Mouse (Mus musculus): ENCODE results near the gene Nfib. TPM values are rescaled to one million over a fixed set of nuclear protein-coding genes. Genes with fewer than 3 reads are reported as not detected.

Gene Nfib
- polyA plus RNA-seq, 1 experiment from 2014 or later: 58.4 TPM

DNA sequence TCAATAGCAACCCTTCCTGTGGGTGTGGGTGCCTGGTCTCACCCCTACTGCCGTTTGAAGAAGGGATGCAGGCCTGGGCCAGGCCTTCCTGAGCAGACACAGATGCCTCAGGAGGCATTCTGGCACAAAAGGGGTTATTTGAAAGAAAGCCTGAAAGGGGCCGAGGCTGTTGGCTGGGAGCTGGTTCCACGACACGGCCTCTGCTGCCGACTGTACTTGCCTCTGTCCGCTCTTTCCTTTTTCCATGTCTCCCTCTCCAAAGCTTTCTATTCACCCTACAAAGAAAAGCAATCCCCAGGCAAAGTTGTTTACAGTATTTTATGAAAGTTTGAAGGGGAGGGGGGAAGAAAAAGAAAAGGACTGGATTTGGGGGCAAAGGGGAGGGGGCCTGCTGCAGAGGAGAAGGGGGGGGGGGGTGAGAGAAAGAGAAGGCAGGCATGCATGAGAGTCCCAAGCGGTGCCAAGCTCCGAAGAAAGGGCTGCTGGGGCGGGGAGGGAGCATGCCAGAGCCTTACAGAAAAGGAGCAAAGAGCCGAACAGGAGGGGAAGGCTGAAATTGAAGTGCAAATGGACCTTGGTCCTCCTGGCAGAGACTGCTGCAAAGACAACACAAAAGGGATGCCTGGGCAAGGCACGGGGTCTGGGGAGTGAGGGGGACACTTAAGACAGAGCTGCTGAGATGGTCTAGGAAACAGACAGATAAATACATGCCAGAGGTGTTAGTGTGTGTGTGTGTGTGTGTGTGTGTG is 172.9 kb downstream of the Nfib start:
- peak overlapping the region; percentile 34 for H3K4me2 ChIP-seq (replicated peaks)
- H3K27me3 ChIP-seq: peaks cover 38% of the 10 kb centered on the region
- no peak overlapping the region for H3K4me3 ChIP-seq (replicated peaks)
- H3K27ac ChIP-seq: peak overlapping the region; percentile 90
- peak; percentile 84 for ATAC-seq
- H3K4me1 ChIP-seq (replicated peaks): peaks cover 48% of the 10 kb centered on the region
- WGBS: 2% methylated on average over 11 of the region's 11 CpGs
- no peaks in the 10 kb centered on the region for H3K36me3 ChIP-seq
- H3K9me3 ChIP-seq: no peaks in the 10 kb centered on the region
- 0 out of 2 replicates have a peak overlapping the region, but pooled peaks have one; percentile 11 for H3K9ac ChIP-seq (replicated peaks)

DNA sequence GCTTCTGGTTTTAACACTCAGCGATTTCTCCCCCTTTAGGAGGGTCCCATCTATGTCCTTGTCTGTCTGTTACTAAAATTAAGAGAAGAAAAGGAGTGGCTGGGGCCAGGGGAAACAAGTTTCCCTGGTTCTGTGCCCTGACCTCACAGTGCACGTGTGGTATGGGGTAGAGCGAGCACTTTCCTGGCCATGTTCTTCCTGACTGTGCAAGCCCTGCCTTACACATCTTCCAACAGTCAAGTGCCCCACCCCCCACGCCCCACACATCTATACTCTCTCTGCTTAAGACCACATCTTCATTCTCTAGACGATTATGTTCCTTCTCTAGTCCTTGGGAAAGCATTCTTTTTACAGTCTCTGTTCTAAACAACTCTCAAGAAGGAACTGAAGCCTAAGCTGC is 173.6 kb downstream of the Nfib start:
- peak overlapping the region; percentile 34 for H3K4me2 ChIP-seq (replicated peaks)
- H3K4me1 ChIP-seq (replicated peaks): peaks cover 41% of the 10 kb centered on the region
- 39% methylated on average over 5 of the region's 5 CpGs for WGBS
- H3K4me3 ChIP-seq (replicated peaks): no peak overlapping the region
- peak; percentile 49 for ATAC-seq
- no peak overlapping the region for H3K9ac ChIP-seq (replicated peaks)
- H3K27ac ChIP-seq: peak overlapping the region; percentile 90
- H3K9me3 ChIP-seq: no peaks in the 10 kb centered on the region
- peaks cover 31% of the 10 kb centered on the region for H3K27me3 ChIP-seq
- H3K36me3 ChIP-seq: no peaks in the 10 kb centered on the region

DNA sequence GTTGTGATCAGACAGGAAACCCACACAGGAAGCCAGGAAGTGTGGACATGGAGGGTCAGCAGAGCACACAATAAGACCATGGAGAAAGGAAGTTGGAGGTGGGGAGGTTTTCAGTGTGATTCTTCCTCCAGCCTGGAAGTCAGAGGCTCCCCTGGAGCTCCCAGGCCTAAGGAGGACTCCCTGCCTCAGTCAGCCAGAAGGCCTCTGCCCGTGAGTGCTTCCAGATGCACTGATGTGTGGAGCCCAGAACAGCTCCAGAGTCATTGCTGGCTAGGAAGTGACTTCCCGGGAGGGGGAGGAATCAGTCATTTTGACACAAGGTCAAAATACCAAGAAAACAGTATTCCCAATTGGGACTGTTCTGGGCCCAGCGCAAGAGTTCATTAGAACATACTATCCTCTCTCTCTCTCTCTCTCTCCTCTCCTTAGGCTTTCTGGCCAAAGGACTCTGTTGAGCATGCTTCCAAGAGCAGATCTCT is 174.6 kb downstream of the Nfib start:
- Histone ChIP-seq H3K9ac (replicated peaks) (no peak overlapping the region), H3K27me3 (peaks cover 21% of the 10 kb centered on the region), H3K9me3 (no peaks in the 10 kb centered on the region), H3K27ac (peak overlapping the region; percentile 90), H3K4me1 (replicated peaks) (peaks cover 31% of the 10 kb centered on the region), H3K4me2 (replicated peaks) (no peak overlapping the region), H3K4me3 (replicated peaks) (no peak overlapping the region), H3K36me3 (no peaks in the 10 kb centered on the region)
- ATAC-seq: no peak
- WGBS: 71% methylated on average over 3 of the region's 3 CpGs

GRCm38 (mm10) chr4:82528978-82529377 is 176.6 kb downstream of the Nfib start:
- no peak for ATAC-seq
- WGBS: 77% methylated on average over 2 of the region's 2 CpGs
- no peaks in the 10 kb centered on the region for H3K36me3 ChIP-seq
- peaks cover 25% of the 10 kb centered on the region for H3K4me1 ChIP-seq (replicated peaks)
- peaks cover 2% of the 10 kb centered on the region; the same call in 1 of the 2 replicates for H3K27me3 ChIP-seq
- no peaks in the 10 kb centered on the region for H3K9me3 ChIP-seq
- no peak overlapping the region for H3K27ac ChIP-seq
- no peak overlapping the region for H3K4me2 ChIP-seq (replicated peaks)
- H3K9ac ChIP-seq (replicated peaks): no peak overlapping the region
- no peak overlapping the region for H3K4me3 ChIP-seq (replicated peaks)

- no peaks in the 10 kb centered on the region for H3K27me3 ChIP-seq
- 85% methylated on average over 4 of the region's 4 CpGs for WGBS
- peaks cover 5% of the 10 kb centered on the region; the same call in 1 of the 2 replicates for H3K4me1 ChIP-seq (replicated peaks)
- H3K4me3 ChIP-seq (replicated peaks): no peak overlapping the region
- H3K36me3 ChIP-seq: no peaks in the 10 kb centered on the region
- peak; percentile 68 for ATAC-seq
- H3K27ac ChIP-seq: no peak overlapping the region
- H3K9ac ChIP-seq (replicated peaks): no peak overlapping the region
- no peaks in the 10 kb centered on the region for H3K9me3 ChIP-seq
- no peak overlapping the region for H3K4me2 ChIP-seq (replicated peaks)
Measured at GRCm38 (mm10) chr4:82519935-82520334, 185.6 kb downstream of the Nfib start.

GRCm38 (mm10) chr4:82518132-82518531 is 187.4 kb downstream of the Nfib start:
- 87% methylated on average over 1 of the region's 1 CpGs for WGBS
- H3K9me3 ChIP-seq: no peaks in the 10 kb centered on the region
- ATAC-seq: no peak
- H3K4me1 ChIP-seq (replicated peaks): peaks cover 9% of the 10 kb centered on the region; the same call in 1 of the 2 replicates
- no peak overlapping the region for H3K27ac ChIP-seq
- no peaks in the 10 kb centered on the region for H3K36me3 ChIP-seq
- H3K27me3 ChIP-seq: no peaks in the 10 kb centered on the region
- H3K4me2 ChIP-seq (replicated peaks): no peak overlapping the region
- no peak overlapping the region for H3K4me3 ChIP-seq (replicated peaks)
- no peak overlapping the region for H3K9ac ChIP-seq (replicated peaks)

DNA sequence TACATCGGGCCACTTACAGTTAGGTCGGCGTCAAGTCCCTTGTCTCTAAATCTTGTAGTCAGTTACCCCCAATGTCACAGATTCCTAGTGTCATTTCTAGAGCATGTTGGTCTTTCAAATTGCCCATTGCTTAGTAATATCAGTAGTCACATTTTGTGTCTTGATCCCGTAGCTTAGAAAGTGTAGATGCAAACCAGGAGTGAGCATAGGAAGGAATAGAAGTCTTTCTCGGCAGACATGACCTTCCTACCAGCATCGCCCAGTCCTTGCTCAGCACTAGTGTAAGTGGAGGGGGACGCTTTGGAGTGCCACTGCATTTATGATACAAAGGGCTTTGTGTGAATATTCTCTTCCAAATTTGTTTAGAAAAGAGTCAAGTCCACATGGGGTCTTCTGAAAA is 188.2 kb downstream of the Nfib start:
- no peak overlapping the region for H3K4me3 ChIP-seq (replicated peaks)
- no peak for ATAC-seq
- H3K9me3 ChIP-seq: no peaks in the 10 kb centered on the region
- H3K4me2 ChIP-seq (replicated peaks): no peak overlapping the region
- H3K27me3 ChIP-seq: no peaks in the 10 kb centered on the region
- no peak overlapping the region for H3K9ac ChIP-seq (replicated peaks)
- WGBS: 85% methylated on average over 7 of the region's 7 CpGs
- H3K27ac ChIP-seq: no peak overlapping the region
- no peaks in the 10 kb centered on the region for H3K36me3 ChIP-seq
- peaks cover 12% of the 10 kb centered on the region for H3K4me1 ChIP-seq (replicated peaks)

DNA sequence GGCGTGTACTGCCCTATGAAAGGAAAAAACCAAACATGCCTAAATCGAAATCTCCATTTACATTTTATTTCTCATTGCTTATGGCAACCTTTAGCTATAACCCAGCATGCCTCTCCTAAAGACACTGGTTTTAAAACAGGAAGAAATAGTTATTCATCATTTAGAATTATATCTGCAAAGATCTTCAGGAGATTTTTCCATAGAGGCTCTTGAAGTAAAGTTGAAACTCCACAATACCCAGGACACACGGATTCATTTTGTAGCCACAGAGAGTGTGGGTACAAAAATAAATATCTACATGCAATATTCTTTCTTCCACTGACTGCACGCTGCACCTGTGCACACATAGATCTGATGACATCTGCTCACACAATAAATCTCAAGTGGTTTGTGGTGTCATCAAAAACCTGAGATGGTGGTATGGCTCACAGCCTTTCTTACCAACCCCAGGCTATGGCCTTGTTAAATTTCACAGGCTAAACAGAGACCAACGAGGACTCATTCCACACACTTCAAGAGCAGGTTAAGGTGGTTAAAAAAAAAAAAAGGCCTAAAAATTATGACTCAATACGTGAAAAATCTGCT is 189.2 kb downstream of the Nfib start:
- Histone ChIP-seq H3K4me2 (replicated peaks) (no peak overlapping the region), H3K36me3 (no peaks in the 10 kb centered on the region)
- WGBS: 86% methylated on average over 6 of the region's 6 CpGs

GRCm38 (mm10) chr4:82514921-82515320 is 190.6 kb downstream of the Nfib start:
- no peak overlapping the region for H3K4me3 ChIP-seq (replicated peaks)
- peaks cover 28% of the 10 kb centered on the region for H3K4me1 ChIP-seq (replicated peaks)
- no peak overlapping the region for H3K27ac ChIP-seq
- no peak for ATAC-seq
- H3K9ac ChIP-seq (replicated peaks): no peak overlapping the region
- no peak overlapping the region; the same call in 1 of the 2 replicates for H3K4me2 ChIP-seq (replicated peaks)
- no peaks in the 10 kb centered on the region for H3K9me3 ChIP-seq
- H3K27me3 ChIP-seq: no peaks in the 10 kb centered on the region
- H3K36me3 ChIP-seq: no peaks in the 10 kb centered on the region
- WGBS: 90% methylated on average over 8 of the region's 8 CpGs

More for the DNA sequence above, 189.2 kb downstream of the Nfib start:
- H3K4me1 ChIP-seq (replicated peaks): peaks cover 22% of the 10 kb centered on the region
- no peaks in the 10 kb centered on the region for H3K9me3 ChIP-seq
- H3K27ac ChIP-seq: no peak overlapping the region
- no peak for ATAC-seq
- H3K9ac ChIP-seq (replicated peaks): no peak overlapping the region
- no peak overlapping the region for H3K4me3 ChIP-seq (replicated peaks)
- no peaks in the 10 kb centered on the region for H3K27me3 ChIP-seq

GRCm38 (mm10) chr4:82514373-82514772 is 191.2 kb downstream of the Nfib start:
- Histone ChIP-seq H3K4me3 (replicated peaks) (no peak overlapping the region), H3K9ac (replicated peaks) (no peak overlapping the region)

GRCm38 (mm10) chr4:82513426-82513750 is 192.2 kb downstream of the Nfib start:
- peak overlapping the region; percentile 51 for H3K4me3 ChIP-seq (replicated peaks)
- ATAC-seq: no peak
- H3K4me2 ChIP-seq (replicated peaks): peak overlapping the region; percentile 96
- no peaks in the 10 kb centered on the region for H3K36me3 ChIP-seq
- peaks cover 2% of the 10 kb centered on the region; the same call in 1 of the 2 replicates for H3K27me3 ChIP-seq
- H3K27ac ChIP-seq: peak overlapping the region; percentile 87
- WGBS: 1% methylated on average over 14 of the region's 14 CpGs
- H3K4me1 ChIP-seq (replicated peaks): peaks cover 37% of the 10 kb centered on the region
- peak overlapping the region; percentile 64 for H3K9ac ChIP-seq (replicated peaks)
- no peaks in the 10 kb centered on the region for H3K9me3 ChIP-seq

More at GRCm38 (mm10) chr4:82514373-82514772, 191.2 kb downstream of the Nfib start:
- Histone ChIP-seq H3K27ac (no peak overlapping the region), H3K4me1 (replicated peaks) (peaks cover 31% of the 10 kb centered on the region), H3K9me3 (no peaks in the 10 kb centered on the region), H3K4me2 (replicated peaks) (peak overlapping the region; percentile 2; the same call in 1 of the 2 replicates), H3K36me3 (no peaks in the 10 kb centered on the region), H3K27me3 (no peaks in the 10 kb centered on the region)
- ATAC-seq: no peak
- 86% methylated on average over 1 of the region's 1 CpGs for WGBS

GRCm38 (mm10) chr4:82512743-82513425 is 192.7 kb downstream of the Nfib start:
- Histone ChIP-seq H3K9ac (replicated peaks) (peak overlapping the region; percentile 64), H3K4me2 (replicated peaks) (peak overlapping the region; percentile 96), H3K27ac (peak overlapping the region; percentile 87), H3K9me3 (no peaks in the 10 kb centered on the region), H3K27me3 (peaks cover 6% of the 10 kb centered on the region; the same call in 1 of the 2 replicates), H3K36me3 (no peaks in the 10 kb centered on the region), H3K4me3 (replicated peaks) (peak overlapping the region; percentile 51), H3K4me1 (replicated peaks) (peaks cover 39% of the 10 kb centered on the region)
- peak; percentile 99 for ATAC-seq
- 1% methylated on average over 39 of the region's 63 CpGs for WGBS
